Mouse (Mus musculus): ENCODE measurements around the gene Gm10681. TPM values are rescaled to one million over a fixed set of nuclear protein-coding genes. Genes with fewer than 3 reads are reported as not detected.

Gene Gm10681
- polyA plus RNA-seq (2012; ENCODE audit: low replicate concordance), result not detected in 2 replicates

GRCm38 (mm10) chr3:98588707-98589106 is at the start of gene Gm10681:
Gene Gm10681 (minus strand): TSS chr3:98588807.

GRCm38 (mm10) chr3:98630152-98630551 is 41.5 kb upstream of the Gm10681 start, which contains the start of gene Hsd3b5:
Gene Hsd3b5 (minus strand): TSS chr3:98630252.

GRCm38 (mm10) chr3:98510414-98510813 is 78.2 kb downstream of the Gm10681 start, which contains the start of gene Hsd3b4:
Gene Hsd3b4 (minus strand): TSS chr3:98510514.

Other genes with a start within 250 kb of the Gm10681 start
- gene Phgdh, start 248.8 kb downstream of the Gm10681 start, polyA plus RNA-seq (2012; ENCODE audit: low replicate concordance), result 87.9 and 98.6 TPM in 2 replicates
- gene Zfp697, start 206.3 kb downstream of the Gm10681 start, polyA plus RNA-seq (2012; ENCODE audit: low replicate concordance), result 0.07 and 0.23 TPM in 2 replicates
- gene Gm4450, start 131.7 kb downstream of the Gm10681 start, polyA plus RNA-seq (2012; ENCODE audit: low replicate concordance), result not detected in 2 replicates
- gene Hsd3b4, start 78.3 kb downstream of the Gm10681 start, polyA plus RNA-seq (2012; ENCODE audit: low replicate concordance), result not detected in 2 replicates
- not detected in 2 replicates for gene Hsd3b5, start 41.4 kb upstream of the Gm10681 start, polyA plus RNA-seq (2012; ENCODE audit: low replicate concordance)
- gene Hsd3b2, start 135.7 kb upstream of the Gm10681 start, polyA plus RNA-seq (2012; ENCODE audit: low replicate concordance), result not detected in 2 replicates
- not detected in 2 replicates for gene Hsd3b3, start 174.3 kb upstream of the Gm10681 start, polyA plus RNA-seq (2012; ENCODE audit: low replicate concordance)
- gene Hsd3b6, start 225.6 kb upstream of the Gm10681 start, polyA plus RNA-seq (2012; ENCODE audit: low replicate concordance), result 0.23 and 0.25 TPM in 2 replicates